Mouse (Mus musculus): Measurements from ENCODE around the gene Srpk1. TPM values are rescaled to one million over a fixed set of nuclear protein-coding genes. Genes with fewer than 3 reads are reported as not detected.

Gene Srpk1
- polyA plus RNA-seq (2012; rRNA removed): 11.8 and 14.0 TPM in 2 replicates

GRCm38 (mm10) chr17:28622300-28622759 lies at the start of gene Srpk1:
Gene Srpk1, minus strand, starts transcription at chr17:28622709.

GRCm38 (mm10) chr17:28575244-28576125 lies 47.0 kb downstream of the Srpk1 start, which contains the start of gene Lhfpl5:
Gene Lhfpl5, plus strand, starts transcription at chr17:28575641.

GRCm38 (mm10) chr17:28560598-28560997 lies 61.9 kb downstream of the Srpk1 start, which contains the start of gene Clps:
Gene Clps, minus strand, starts transcription at chr17:28560766.

GRCm38 (mm10) chr17:28549111-28549510 lies 73.4 kb downstream of the Srpk1 start, which contains the start of gene Clpsl2:
Gene Clpsl2, plus strand, starts transcription at chr17:28549411.

Other genes with a start within 250 kb of the Srpk1 start
- 47.2 and 52.1 TPM in 2 replicates for gene Fkbp5, start 105.2 kb downstream of the Srpk1 start, polyA plus RNA-seq (2012; rRNA removed)
- 0.08 and 0.12 TPM in 2 replicates for gene Armc12, start 91.9 kb downstream of the Srpk1 start, polyA plus RNA-seq (2012; rRNA removed)
- gene Clpsl2, start 73.3 kb downstream of the Srpk1 start, polyA plus RNA-seq (2012; rRNA removed): not detected in 2 replicates
- gene Clps, start 61.9 kb downstream of the Srpk1 start, polyA plus RNA-seq (2012; rRNA removed): 0.42 and 11.9 TPM in 2 replicates
- gene Lhfpl5, start 47.1 kb downstream of the Srpk1 start, polyA plus RNA-seq (2012; rRNA removed): not detected in 2 replicates
- 0.60 and 0.66 TPM in 2 replicates for gene Slc26a8, start 67.5 kb upstream of the Srpk1 start, polyA plus RNA-seq (2012; rRNA removed)
- 41.7 and 50.1 TPM in 2 replicates for gene Mapk14, start 68.6 kb upstream of the Srpk1 start, polyA plus RNA-seq (2012; rRNA removed)
- 0.17 and 0.30 TPM in 2 replicates for gene AC170998.1, start 103.4 kb upstream of the Srpk1 start, polyA plus RNA-seq (2012; rRNA removed)
- gene Mapk13, start 146.6 kb upstream of the Srpk1 start, polyA plus RNA-seq (2012; rRNA removed): 15.2 and 19.5 TPM in 2 replicates
- 48.5 and 53.0 TPM in 2 replicates for gene Brpf3, start 178.4 kb upstream of the Srpk1 start, polyA plus RNA-seq (2012; rRNA removed)
- gene Pnpla1, start 235.7 kb upstream of the Srpk1 start, polyA plus RNA-seq (2012; rRNA removed): 0.14 and 0.17 TPM in 2 replicates